Mouse (Mus musculus): ENCODE data around the gene Orai1. TPM values are rescaled to one million over a fixed set of nuclear protein-coding genes. Genes with fewer than 3 reads are reported as not detected.

Gene Orai1
- polyA plus RNA-seq, 1 experiment from 2014 or later: 8.7 TPM

GRCm38 (mm10) chr5:123067395-123067995 is 52.6 kb downstream of the Orai1 start:
- no peak overlapping the region for H3K4me3 ChIP-seq (ENCODE audit: low read depth, low read length)
- H3K27me3 ChIP-seq (ENCODE audit: control insufficient read depth, insufficient read depth, low read length): no peaks in the 10 kb centered on the region
- H3K9ac ChIP-seq (ENCODE audit: low read length): no peak overlapping the region
- no peak overlapping the region for H3K27ac ChIP-seq (ENCODE audit: low read depth, low read length)
- DNase-seq (ENCODE audit: low spot score) (no peak), ATAC-seq (ENCODE audit: insufficient read depth, low FRiP score, low TSS enrichment) (no peak)
- 20% methylated on average over 6 of the region's 6 CpGs for WGBS
- no peaks in the 10 kb centered on the region for H3K36me3 ChIP-seq (ENCODE audit: control insufficient read depth, insufficient read depth, low read length)
- no peaks in the 10 kb centered on the region for H3K4me1 ChIP-seq (ENCODE audit: control insufficient read depth, insufficient read depth, low read length)
- H3K9me3 ChIP-seq (ENCODE audit: control insufficient read depth, low read length): no peaks in the 10 kb centered on the region
- H3K4me2 ChIP-seq (ENCODE audit: low read depth): no peak overlapping the region

GRCm38 (mm10) chr5:123068115-123068514 is 53.2 kb downstream of the Orai1 start, which contains the start of gene Tmem120b:
TSS of gene Tmem120b (plus strand) at chr5:123068415.
- WGBS: 88% methylated on average over 12 of the region's 12 CpGs
- no peak for ATAC-seq (ENCODE audit: insufficient read depth, low FRiP score, low TSS enrichment)

GRCm38 (mm10) chr5:123068714-123069113 is 53.8 kb downstream of the Orai1 start:
- Histone ChIP-seq H3K4me3 (ENCODE audit: low read depth, low read length) (no peak overlapping the region), H3K36me3 (ENCODE audit: control insufficient read depth, insufficient read depth, low read length) (no peaks in the 10 kb centered on the region), H3K9me3 (ENCODE audit: control insufficient read depth, low read length) (no peaks in the 10 kb centered on the region), H3K4me1 (ENCODE audit: control insufficient read depth, insufficient read depth, low read length) (no peaks in the 10 kb centered on the region), H3K9ac (ENCODE audit: low read length) (no peak overlapping the region), H3K27ac (ENCODE audit: low read depth, low read length) (no peak overlapping the region), H3K27me3 (ENCODE audit: control insufficient read depth, insufficient read depth, low read length) (no peaks in the 10 kb centered on the region), H3K4me2 (ENCODE audit: low read depth) (no peak overlapping the region)
- 93% methylated on average over 2 of the region's 2 CpGs for WGBS
- ATAC-seq (ENCODE audit: insufficient read depth, low FRiP score, low TSS enrichment) (no peak), DNase-seq (ENCODE audit: low spot score) (no peak)

More at GRCm38 (mm10) chr5:123068115-123068514, 53.2 kb downstream of the Orai1 start, which contains the start of gene Tmem120b:
- Histone ChIP-seq H3K36me3 (ENCODE audit: control insufficient read depth, insufficient read depth, low read length) (no peaks in the 10 kb centered on the region), H3K9ac (ENCODE audit: low read length) (no peak within 1 kb of the TSS), H3K27ac (ENCODE audit: low read depth, low read length) (no peak within 1 kb of the TSS), H3K4me2 (ENCODE audit: low read depth) (no peak within 1 kb of the TSS), H3K4me1 (ENCODE audit: control insufficient read depth, insufficient read depth, low read length) (no peaks in the 10 kb centered on the region), H3K9me3 (ENCODE audit: control insufficient read depth, low read length) (no peaks in the 10 kb centered on the region), H3K4me3 (ENCODE audit: low read depth, low read length) (no peak within 1 kb of the TSS), H3K27me3 (ENCODE audit: control insufficient read depth, insufficient read depth, low read length) (no peaks in the 10 kb centered on the region)
- no peak for DNase-seq (ENCODE audit: low spot score)

- 8% methylated on average over 41 of the region's 45 CpGs for WGBS
- Histone ChIP-seq H3K4me1 (ENCODE audit: control insufficient read depth, insufficient read depth, low read length) (peaks cover 11% of the 10 kb centered on the region; the same call in 1 of the 2 replicates), H3K27me3 (ENCODE audit: control insufficient read depth, insufficient read depth, low read length) (no peaks in the 10 kb centered on the region), H3K27ac (ENCODE audit: low read depth, low read length) (peak overlapping the region; percentile 68), H3K4me2 (ENCODE audit: low read depth) (peak overlapping the region; percentile 100), H3K9ac (ENCODE audit: low read length) (peak overlapping the region; percentile 66), H3K9me3 (ENCODE audit: control insufficient read depth, low read length) (no peaks in the 10 kb centered on the region), H3K4me3 (ENCODE audit: low read depth, low read length) (peak overlapping the region; percentile 72), H3K36me3 (ENCODE audit: control insufficient read depth, insufficient read depth, low read length) (no peaks in the 10 kb centered on the region)
- peak; percentile 84 for ATAC-seq (ENCODE audit: insufficient read depth, low FRiP score, low TSS enrichment)
- DNase-seq (ENCODE audit: low spot score): peak; percentile 96
Measured at GRCm38 (mm10) chr5:123075576-123076418, 60.9 kb downstream of the Orai1 start.

GRCm38 (mm10) chr5:123076419-123077281 is 61.8 kb downstream of the Orai1 start:
- H3K27ac ChIP-seq (ENCODE audit: low read depth, low read length): peak overlapping the region; percentile 68

GRCm38 (mm10) chr5:123079568-123079967 is 64.7 kb downstream of the Orai1 start:
- ATAC-seq (ENCODE audit: insufficient read depth, low FRiP score, low TSS enrichment): no peak
- 76% methylated on average over 1 of the region's 1 CpGs for WGBS
- no peaks in the 10 kb centered on the region for H3K27me3 ChIP-seq (ENCODE audit: control insufficient read depth, insufficient read depth, low read length)
- no peak for DNase-seq (ENCODE audit: low spot score)
- no peak overlapping the region for H3K9ac ChIP-seq (ENCODE audit: low read length)
- no peak overlapping the region for H3K4me2 ChIP-seq (ENCODE audit: low read depth)
- no peaks in the 10 kb centered on the region for H3K36me3 ChIP-seq (ENCODE audit: control insufficient read depth, insufficient read depth, low read length)
- H3K4me1 ChIP-seq (ENCODE audit: control insufficient read depth, insufficient read depth, low read length): peaks cover 11% of the 10 kb centered on the region; the same call in 1 of the 2 replicates
- no peaks in the 10 kb centered on the region for H3K9me3 ChIP-seq (ENCODE audit: control insufficient read depth, low read length)
- H3K27ac ChIP-seq (ENCODE audit: low read depth, low read length): no peak overlapping the region
- H3K4me3 ChIP-seq (ENCODE audit: low read depth, low read length): no peak overlapping the region

More at GRCm38 (mm10) chr5:123076419-123077281, 61.8 kb downstream of the Orai1 start:
- DNase-seq (ENCODE audit: low spot score) (no peak), ATAC-seq (ENCODE audit: insufficient read depth, low FRiP score, low TSS enrichment) (peak; percentile 76)
- peaks cover 11% of the 10 kb centered on the region; the same call in 1 of the 2 replicates for H3K4me1 ChIP-seq (ENCODE audit: control insufficient read depth, insufficient read depth, low read length)
- WGBS: 5% methylated on average over 35 of the region's 35 CpGs
- H3K27me3 ChIP-seq (ENCODE audit: control insufficient read depth, insufficient read depth, low read length): no peaks in the 10 kb centered on the region
- peak overlapping the region; percentile 100 for H3K4me2 ChIP-seq (ENCODE audit: low read depth)
- no peaks in the 10 kb centered on the region for H3K9me3 ChIP-seq (ENCODE audit: control insufficient read depth, low read length)
- H3K9ac ChIP-seq (ENCODE audit: low read length): peak overlapping the region; percentile 66
- no peaks in the 10 kb centered on the region for H3K36me3 ChIP-seq (ENCODE audit: control insufficient read depth, insufficient read depth, low read length)
- H3K4me3 ChIP-seq (ENCODE audit: low read depth, low read length): peak overlapping the region; percentile 72

- Histone ChIP-seq H3K9ac (ENCODE audit: low read length) (no peak overlapping the region), H3K4me1 (ENCODE audit: control insufficient read depth, insufficient read depth, low read length) (peaks cover 11% of the 10 kb centered on the region; the same call in 1 of the 2 replicates), H3K4me2 (ENCODE audit: low read depth) (no peak overlapping the region), H3K27me3 (ENCODE audit: control insufficient read depth, insufficient read depth, low read length) (no peaks in the 10 kb centered on the region), H3K4me3 (ENCODE audit: low read depth, low read length) (no peak overlapping the region), H3K9me3 (ENCODE audit: control insufficient read depth, low read length) (no peaks in the 10 kb centered on the region), H3K36me3 (ENCODE audit: control insufficient read depth, insufficient read depth, low read length) (no peaks in the 10 kb centered on the region; the same call in 1 of the 2 replicates), H3K27ac (ENCODE audit: low read depth, low read length) (no peak overlapping the region)
- 85% methylated on average over 8 of the region's 8 CpGs for WGBS
- no peak for DNase-seq (ENCODE audit: low spot score)
- no peak for ATAC-seq (ENCODE audit: insufficient read depth, low FRiP score, low TSS enrichment)
Measured at GRCm38 (mm10) chr5:123080041-123080440, 65.2 kb downstream of the Orai1 start.
